Mouse (Mus musculus) kidney, embryonic 15.5 days (tissue): ENCODE measurements around the gene Mrps7. TPM values are rescaled to one million over a fixed set of nuclear protein-coding genes. Genes with fewer than 3 reads are reported as not detected.
A peak's percentile ranks its signal among the peaks of the same experiment; 100 is the strongest.

ENCODE experiments used
- ATAC-seq: fragments of 200-750 bp; cut with Nextera tagmentation; replicated peaks from 2 replicates; pipeline ENCODE4 v1.8.0; 2017; ENCODE audit warnings: moderate TSS enrichment; ENCODE audit not compliant: low FRiP score
- H3K27ac ChIP-seq: fragments of 300-500 bp; sonication (generic); 2 replicates; pipeline ENCODE4 v1.5.1; 2015; ENCODE audit warnings: mild to moderate bottlenecking, inconsistent platforms
- H3K27me3 ChIP-seq: fragments of 300-500 bp; sonication (generic); 2 replicates; pipeline ENCODE4 v1.6.1; 2015; ENCODE audit warnings: inconsistent platforms
- H3K36me3 ChIP-seq: fragments of 300-500 bp; sonication (generic); 2 replicates; pipeline ENCODE4 v1.6.1; 2015; ENCODE audit warnings: inconsistent platforms
- H3K4me1 ChIP-seq: fragments of 300-500 bp; sonication (generic); 2 replicates; pipeline ENCODE4 v1.6.1; 2015; ENCODE audit warnings: inconsistent platforms
- H3K4me2 ChIP-seq: fragments of 300-500 bp; sonication (generic); 2 replicates; pipeline ENCODE4 v1.6.1; 2015; ENCODE audit warnings: moderate library complexity, mild to moderate bottlenecking, inconsistent platforms
- H3K4me3 ChIP-seq: fragments of 300-500 bp; sonication (generic); replicated peaks from 2 replicates; pipeline ENCODE4 v1.5.1; 2015; ENCODE audit warnings: mild to moderate bottlenecking, inconsistent platforms
- H3K9ac ChIP-seq: fragments of 300-500 bp; sonication (generic); 2 replicates; pipeline ENCODE4 v1.6.1; 2015; ENCODE audit warnings: mild to moderate bottlenecking, inconsistent platforms
- H3K9me3 ChIP-seq: fragments of 300-500 bp; sonication (generic); replicated peaks from 2 replicates; pipeline ENCODE4 v1.6.1; 2016; ENCODE audit warnings: inconsistent platforms
- WGBS: fragments of 180-500 bp; shearing (Covaris S2); methylation state at CpG from one replicate; pipeline ENCODE4 v1.1.7; 2015; ENCODE audit warnings: mixed read lengths; 5-methylcytosine and 5-hydroxymethylcytosine counted together
- polyA plus RNA-seq: library from polyadenylated mRNA; unstranded; fragments of >200 nt; fragmentation: Nextera tagmentation; extraction: Ambion mirVana; gene quantifications from 2 replicates; pipeline ENCODE4 v1.2.1, GENCODE M21; 2015

Mrps7 gene
- polyA plus RNA-seq, 1 experiment from 2014 or later = 103 TPM

DNA sequence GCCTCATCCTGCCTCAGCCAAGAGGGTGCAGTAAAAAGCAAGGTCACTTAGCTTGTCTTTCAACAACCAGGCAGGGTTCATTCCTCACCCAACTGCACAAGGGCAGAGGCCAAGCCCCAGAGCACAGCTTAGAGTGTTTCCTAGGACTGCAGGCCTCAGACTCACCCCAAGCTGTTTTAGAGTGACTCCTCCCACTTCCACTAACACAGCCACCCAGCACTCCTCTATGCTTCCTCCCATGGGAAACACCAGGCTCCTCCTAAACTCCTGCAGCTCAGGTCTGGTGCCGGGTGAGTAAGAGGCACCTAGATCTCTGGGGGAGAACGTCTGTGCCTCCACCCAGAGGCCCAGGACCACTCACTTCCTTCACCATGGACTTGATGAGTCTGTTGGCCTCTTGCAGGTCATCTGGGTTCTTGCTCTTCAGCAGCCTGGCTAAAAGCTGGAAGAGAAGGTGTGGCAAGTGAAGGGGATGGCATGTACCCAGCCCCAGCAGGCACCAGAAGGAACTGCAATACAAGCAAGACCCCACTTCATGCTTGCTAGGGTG, 13.1 kb upstream of the Mrps7 start:
- Histone ChIP-seq H3K27me3 (no peaks in the 10 kb centered on the region), H3K9me3 (no peaks in the 10 kb centered on the region), H3K9ac (no peak overlapping the region), H3K27ac (no peak overlapping the region), H3K4me2 (no peak overlapping the region), H3K4me1 (no peaks in the 10 kb centered on the region), H3K36me3 (peaks cover 96% of the 10 kb centered on the region), H3K4me3 (no peak overlapping the region)
- 81% methylated on average over 2 of the region's 2 CpGs for WGBS
- no peak for ATAC-seq

- ATAC-seq = no peak
- H3K27ac ChIP-seq = no peak overlapping the region
- H3K4me3 ChIP-seq = no peak overlapping the region
- H3K4me2 ChIP-seq = no peak overlapping the region
- WGBS = 93% methylated on average over 3 of the region's 3 CpGs
- H3K9ac ChIP-seq = no peak overlapping the region
- peaks cover 89% of the 10 kb centered on the region for H3K36me3 ChIP-seq
- no peaks in the 10 kb centered on the region for H3K9me3 ChIP-seq
- peaks cover 4% of the 10 kb centered on the region; the same call in 1 of the 2 replicates for H3K4me1 ChIP-seq
- H3K27me3 ChIP-seq = no peaks in the 10 kb centered on the region
Observed at GRCm38 (mm10) chr11:115595209-115595608, 8.5 kb upstream of the Mrps7 start.

GRCm38 (mm10) chr11:115598309-115598708, 5.4 kb upstream of the Mrps7 start:
- no peak overlapping the region for H3K27ac ChIP-seq
- peaks cover 26% of the 10 kb centered on the region for H3K4me1 ChIP-seq
- no peaks in the 10 kb centered on the region for H3K27me3 ChIP-seq
- ATAC-seq = no peak
- H3K4me2 ChIP-seq = no peak overlapping the region
- no peaks in the 10 kb centered on the region for H3K9me3 ChIP-seq
- H3K4me3 ChIP-seq = no peak overlapping the region
- no peak overlapping the region for H3K9ac ChIP-seq
- WGBS = 92% methylated on average over 4 of the region's 4 CpGs
- peaks cover 58% of the 10 kb centered on the region for H3K36me3 ChIP-seq

DNA sequence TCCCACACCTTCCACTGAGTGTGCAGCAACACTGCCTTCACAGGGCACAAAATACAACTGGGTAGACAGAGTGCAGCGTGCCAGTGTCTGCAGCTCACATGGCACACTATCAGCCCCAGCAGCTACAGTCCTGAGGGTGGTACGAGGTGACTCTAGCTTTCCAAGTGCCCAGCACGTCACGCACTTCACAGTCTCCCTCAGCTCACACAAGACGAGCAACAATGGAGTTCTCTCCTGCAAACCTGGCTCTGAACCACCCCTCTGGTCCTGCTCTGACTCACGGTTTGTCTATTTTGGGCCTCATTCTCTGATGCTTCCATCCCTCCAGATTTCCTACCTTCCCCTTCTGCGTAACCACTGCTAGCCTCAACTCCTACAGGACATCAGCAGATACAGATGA, 4.0 kb upstream of the Mrps7 start:
- no peaks in the 10 kb centered on the region for H3K27me3 ChIP-seq
- peaks cover 29% of the 10 kb centered on the region for H3K4me1 ChIP-seq
- H3K27ac ChIP-seq = no peak overlapping the region
- no peaks in the 10 kb centered on the region for H3K9me3 ChIP-seq
- ATAC-seq = no peak
- H3K4me3 ChIP-seq = no peak overlapping the region
- H3K4me2 ChIP-seq = no peak overlapping the region
- WGBS = 93% methylated on average over 7 of the region's 7 CpGs
- peaks cover 44% of the 10 kb centered on the region for H3K36me3 ChIP-seq
- H3K9ac ChIP-seq = no peak overlapping the region

DNA sequence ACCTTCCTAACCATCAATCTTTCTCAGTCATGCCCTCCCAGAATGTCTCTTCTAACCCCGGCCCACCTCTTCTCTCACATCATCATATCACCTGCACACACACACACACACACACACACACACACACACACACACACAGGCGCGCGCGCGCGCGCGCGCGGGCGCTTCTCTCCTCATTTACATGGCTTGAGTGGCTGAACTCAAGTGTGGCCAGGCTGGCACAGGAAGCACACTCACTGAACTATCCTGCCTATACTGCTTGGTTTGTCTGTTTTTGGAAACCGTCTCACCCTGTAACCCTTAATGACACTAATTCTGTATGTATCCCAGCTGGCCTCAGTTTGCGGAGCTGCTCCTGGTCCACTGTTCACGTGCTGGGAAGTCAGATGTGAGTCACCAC, 3.0 kb upstream of the Mrps7 start:
- Histone ChIP-seq H3K9ac (no peak overlapping the region), H3K4me1 (peaks cover 39% of the 10 kb centered on the region), H3K27me3 (no peaks in the 10 kb centered on the region), H3K27ac (no peak overlapping the region), H3K9me3 (no peaks in the 10 kb centered on the region), H3K4me2 (no peak overlapping the region), H3K4me3 (no peak overlapping the region), H3K36me3 (peaks cover 41% of the 10 kb centered on the region)
- ATAC-seq = no peak
- whole genome bisulfite sequencing = 89% methylated on average over 15 of the region's 15 CpGs

- Histone ChIP-seq H3K4me1 (peaks cover 40% of the 10 kb centered on the region), H3K9ac (no peak overlapping the region), H3K36me3 (peaks cover 41% of the 10 kb centered on the region), H3K9me3 (no peaks in the 10 kb centered on the region), H3K27ac (no peak overlapping the region), H3K27me3 (no peaks in the 10 kb centered on the region), H3K4me2 (no peak overlapping the region), H3K4me3 (no peak overlapping the region)
- 86% methylated on average over 4 of the region's 4 CpGs for WGBS
- ATAC-seq = no peak
Observed at GRCm38 (mm10) chr11:115601174-115601573, 2.6 kb upstream of the Mrps7 start.

DNA sequence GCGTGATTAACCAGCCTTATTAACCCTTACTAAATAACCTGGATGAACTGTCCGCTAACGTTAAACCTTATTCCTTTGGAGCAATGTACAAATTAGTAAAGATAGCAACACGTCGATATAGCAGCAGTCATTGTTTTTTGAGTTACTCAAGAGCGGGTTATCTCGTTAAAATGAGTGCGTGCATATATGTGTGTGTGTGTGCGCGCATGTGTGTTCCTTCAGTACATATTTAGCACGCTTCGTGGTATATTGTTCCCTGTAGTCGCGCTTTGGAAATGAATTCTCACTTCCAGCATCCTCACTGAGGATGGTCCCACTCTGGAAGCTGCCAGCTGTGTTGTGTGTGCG, 623 bp upstream of the Mrps7 start:
- WGBS = 3% methylated on average over 15 of the region's 15 CpGs
- H3K4me2 ChIP-seq = peak overlapping the region; percentile 85
- H3K27me3 ChIP-seq = no peaks in the 10 kb centered on the region
- no peak for ATAC-seq
- no peaks in the 10 kb centered on the region for H3K9me3 ChIP-seq
- H3K9ac ChIP-seq = peak overlapping the region; percentile 98
- peak overlapping the region; percentile 88 for H3K4me3 ChIP-seq
- H3K36me3 ChIP-seq = peaks cover 46% of the 10 kb centered on the region
- H3K27ac ChIP-seq = peak overlapping the region; percentile 95
- peaks cover 40% of the 10 kb centered on the region for H3K4me1 ChIP-seq

GRCm38 (mm10) chr11:115604304-115604696, 575 bp downstream of the Mrps7 start:
- Histone ChIP-seq H3K9me3 (no peaks in the 10 kb centered on the region), H3K4me2 (peak overlapping the region; percentile 85), H3K27ac (peak overlapping the region; percentile 95), H3K36me3 (peaks cover 47% of the 10 kb centered on the region), H3K9ac (peak overlapping the region; percentile 98), H3K4me3 (peak overlapping the region; percentile 88), H3K4me1 (peaks cover 41% of the 10 kb centered on the region), H3K27me3 (no peaks in the 10 kb centered on the region)
- ATAC-seq = peak; percentile 31
- under 1% methylated on average over 26 of the region's 26 CpGs for WGBS

GRCm38 (mm10) chr11:115606733-115607132, 3.0 kb downstream of the Mrps7 start:
- WGBS = 94% methylated on average over 18 of the region's 18 CpGs
- H3K9me3 ChIP-seq = no peaks in the 10 kb centered on the region
- H3K36me3 ChIP-seq = peaks cover 53% of the 10 kb centered on the region
- no peak for ATAC-seq
- peaks cover 37% of the 10 kb centered on the region for H3K4me1 ChIP-seq
- no peak overlapping the region for H3K9ac ChIP-seq
- H3K27ac ChIP-seq = no peak overlapping the region
- no peaks in the 10 kb centered on the region for H3K27me3 ChIP-seq
- no peak overlapping the region for H3K4me3 ChIP-seq
- H3K4me2 ChIP-seq = no peak overlapping the region

DNA sequence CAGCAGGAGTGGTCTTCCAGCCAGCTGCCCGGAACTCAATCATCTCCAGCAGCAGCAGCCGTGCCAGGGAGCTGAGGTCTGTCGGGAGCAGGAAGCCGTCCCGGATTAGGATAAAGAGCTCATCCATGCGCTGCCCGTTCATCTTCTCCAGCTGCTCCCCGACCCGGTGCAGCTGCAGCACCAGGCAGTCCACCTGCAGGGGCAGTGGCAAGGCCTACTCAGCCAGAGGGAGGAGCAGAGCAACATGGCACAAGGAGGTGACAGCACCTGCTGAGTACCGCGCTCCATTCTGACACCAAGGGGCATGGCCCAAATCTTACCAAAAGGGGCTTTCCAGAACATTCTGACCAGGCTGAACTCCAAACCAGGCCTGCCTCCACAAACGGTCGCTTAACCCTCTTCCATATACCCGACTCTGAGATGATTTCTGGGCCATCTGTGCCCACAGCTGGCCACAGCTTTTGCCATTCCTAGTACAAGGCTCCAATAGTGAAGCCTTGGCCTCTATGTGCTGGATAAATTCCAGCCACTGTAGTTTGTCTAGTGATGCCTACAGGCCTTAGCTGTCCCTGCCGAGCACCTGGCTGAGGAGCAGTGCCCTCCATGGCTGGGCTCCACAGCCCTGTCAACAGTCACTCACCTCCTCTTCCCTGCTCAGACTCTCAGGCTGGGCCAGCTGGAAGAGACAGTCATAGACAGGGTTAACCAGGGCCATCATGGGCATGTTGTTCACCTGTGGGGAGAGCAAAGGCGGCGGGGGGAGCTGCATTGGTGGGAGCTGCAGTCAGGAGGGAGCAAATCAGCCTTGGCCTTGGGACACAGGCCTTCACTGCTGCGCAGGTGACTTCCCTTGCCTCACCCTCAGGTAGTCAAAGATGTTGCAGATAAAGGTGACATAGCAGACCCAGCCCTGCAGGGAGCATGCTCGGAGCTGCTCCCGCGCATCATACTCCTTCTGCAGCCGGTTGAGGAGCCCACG, 5.0 kb downstream of the Mrps7 start:
- no peaks in the 10 kb centered on the region for H3K27me3 ChIP-seq
- no peak overlapping the region for H3K4me3 ChIP-seq
- H3K27ac ChIP-seq = 0 out of 2 replicates have a peak overlapping the region, but pooled peaks have one; percentile 13
- peaks cover 39% of the 10 kb centered on the region for H3K4me1 ChIP-seq
- H3K4me2 ChIP-seq = no peak overlapping the region
- no peak for ATAC-seq
- H3K9ac ChIP-seq = no peak overlapping the region
- H3K36me3 ChIP-seq = peaks cover 53% of the 10 kb centered on the region
- WGBS = 83% methylated on average over 23 of the region's 23 CpGs
- no peaks in the 10 kb centered on the region for H3K9me3 ChIP-seq

DNA sequence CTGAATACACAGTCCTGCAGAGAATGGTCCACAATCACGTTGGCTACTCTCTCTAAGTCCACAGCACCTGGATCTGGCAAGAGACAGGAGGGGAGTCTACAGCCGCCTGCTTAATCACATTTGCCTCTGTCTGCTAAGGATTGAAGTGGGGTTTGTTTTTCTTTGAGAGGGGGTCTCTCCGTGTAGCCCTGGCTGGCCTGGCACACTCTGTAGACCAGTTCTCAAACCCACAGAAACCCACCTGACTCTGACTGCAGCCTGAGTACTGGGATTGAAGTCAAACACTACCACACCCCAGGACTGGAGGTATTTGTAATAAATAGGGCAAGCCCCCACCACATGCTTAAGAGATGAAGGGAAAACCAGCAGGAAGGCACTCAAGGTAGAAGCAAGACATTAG, 5.9 kb downstream of the Mrps7 start:
- H3K9ac ChIP-seq = no peak overlapping the region
- H3K36me3 ChIP-seq = peaks cover 53% of the 10 kb centered on the region
- peaks cover 46% of the 10 kb centered on the region for H3K4me1 ChIP-seq
- no peak overlapping the region for H3K27ac ChIP-seq
- no peaks in the 10 kb centered on the region for H3K9me3 ChIP-seq
- no peak overlapping the region for H3K4me2 ChIP-seq
- no peaks in the 10 kb centered on the region for H3K27me3 ChIP-seq
- no peak for ATAC-seq
- H3K4me3 ChIP-seq = no peak overlapping the region
- WGBS = 73% methylated on average over 3 of the region's 3 CpGs

- Histone ChIP-seq H3K27me3 (no peaks in the 10 kb centered on the region), H3K27ac (no peak overlapping the region), H3K9me3 (no peaks in the 10 kb centered on the region), H3K4me3 (0 out of 2 replicates have a peak overlapping the region, but pooled peaks have one; percentile 2), H3K36me3 (peaks cover 58% of the 10 kb centered on the region), H3K9ac (no peak overlapping the region), H3K4me2 (peak overlapping the region; percentile 93), H3K4me1 (peaks cover 47% of the 10 kb centered on the region)
- WGBS = 49% methylated on average over 6 of the region's 6 CpGs
- no peak for ATAC-seq
Observed at GRCm38 (mm10) chr11:115611173-115611572, 7.4 kb downstream of the Mrps7 start.
